Mouse (Mus musculus) cerebellum, adult 2 months (tissue): ENCODE results near the gene Mapk8ip1.

Source experiments
- CTCF ChIP-seq: fragments of 200-500 bp; IDR thresholded peaks from 2 replicates; pipeline ENCODE4 v1.5.1; 2011; ENCODE audit warnings: low read depth, mild to moderate bottlenecking, control low read depth, low read length, moderate library complexity, borderline replicate concordance; ENCODE audit not compliant: insufficient read depth
- POLR2A ChIP-seq: fragments of 200-500 bp; IDR thresholded peaks from 2 replicates; pipeline ENCODE4 v1.6.1; 2011; ENCODE audit warnings: low read length, control low read depth, borderline replicate concordance; ENCODE audit not compliant: insufficient read depth

DNA sequence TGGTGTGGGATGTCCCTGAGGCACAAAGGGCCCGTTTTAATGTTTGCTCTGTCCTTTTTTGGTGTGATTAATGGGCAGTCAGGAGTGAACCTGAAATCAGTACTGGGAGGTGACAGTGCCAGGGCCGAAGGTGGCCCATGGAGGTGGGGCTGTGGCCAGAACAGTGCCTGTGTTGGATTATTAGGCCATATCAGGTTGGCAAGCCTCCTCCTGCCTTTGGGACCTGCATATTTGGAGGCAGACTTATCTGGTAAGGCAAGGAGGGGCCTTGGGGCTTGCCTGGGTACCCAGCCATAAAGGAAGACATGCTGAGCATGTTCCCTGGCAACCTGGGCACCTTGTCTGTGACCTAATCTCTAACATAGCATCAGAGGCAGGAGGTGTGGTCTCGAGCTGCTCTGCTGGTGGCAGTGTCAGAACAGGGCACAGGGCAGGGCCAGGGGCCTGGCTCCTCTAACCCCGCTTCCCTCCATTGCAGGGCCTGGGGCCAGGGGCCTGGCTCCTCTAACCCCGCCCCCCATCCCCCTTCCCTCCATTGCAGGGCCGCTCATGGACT is 20.5 kb downstream of the Mapk8ip1 start:
- TF ChIP-seq POLR2A (no peak), CTCF (no peak)
